Mouse (Mus musculus): ENCODE measurements around the gene Nipa1. TPM values are rescaled to one million over a fixed set of nuclear protein-coding genes. Genes with fewer than 3 reads are reported as not detected.
A peak's percentile ranks its signal among the peaks of the same experiment; 100 is the strongest.

Nipa1 gene
- polyA plus RNA-seq, 1 experiment from 2014 or later = 5.9 TPM

DNA sequence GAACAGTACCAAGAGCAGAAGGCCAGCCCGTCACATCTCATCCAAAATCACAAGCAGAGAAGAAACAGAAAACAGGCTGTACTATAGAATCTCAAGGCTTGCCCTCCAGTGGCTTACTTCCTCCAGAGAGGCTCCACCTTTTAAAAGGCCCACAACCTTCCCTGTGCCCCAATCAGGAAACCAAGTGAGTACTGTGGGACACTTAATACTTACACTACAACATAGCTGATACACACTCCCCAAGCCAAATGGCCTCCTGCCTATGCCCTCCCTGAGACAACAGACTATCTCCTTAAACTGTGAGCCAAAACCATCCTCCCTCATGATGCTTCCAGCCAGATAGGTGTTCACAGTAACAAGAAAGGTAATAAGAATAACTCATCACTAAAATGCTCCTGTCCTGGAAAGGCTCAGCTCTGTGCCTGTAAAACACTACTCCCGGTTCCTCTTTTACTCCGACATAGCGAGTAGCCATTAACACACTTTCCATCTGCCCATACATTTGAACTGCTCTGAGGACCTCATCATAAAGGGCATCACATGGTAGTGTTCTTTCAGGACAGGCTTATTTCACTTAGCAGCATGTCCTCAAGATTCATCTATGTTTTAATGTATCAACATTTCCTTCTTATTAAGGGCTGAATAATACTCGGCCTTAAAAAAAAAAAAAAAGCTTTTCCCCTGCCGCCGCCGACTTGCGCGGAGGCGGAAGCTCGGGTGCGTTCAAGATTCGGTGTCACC is 6.3 kb downstream of the Nipa1 start:
- Histone ChIP-seq H3K4me1 (ENCODE audit: insufficient read depth, low read length) (no peaks in the 10 kb centered on the region), H3K9ac (replicated peaks; ENCODE audit: low read length) (no peak overlapping the region), H3K9me3 (ENCODE audit: low read length) (no peaks in the 10 kb centered on the region), H3K27ac (ENCODE audit: low read length) (no peak overlapping the region), H3K36me3 (ENCODE audit: insufficient read depth, low read length) (no peaks in the 10 kb centered on the region), H3K4me3 (ENCODE audit: low read length) (no peak overlapping the region), H3K27me3 (ENCODE audit: insufficient read depth, low read length) (no peaks in the 10 kb centered on the region), H3K4me2 (replicated peaks; ENCODE audit: low read depth, low read length) (no peak overlapping the region)
- ATAC-seq (ENCODE audit: low FRiP score, low TSS enrichment) = no peak
- 95% methylated on average over 14 of the region's 14 CpGs for WGBS

DNA sequence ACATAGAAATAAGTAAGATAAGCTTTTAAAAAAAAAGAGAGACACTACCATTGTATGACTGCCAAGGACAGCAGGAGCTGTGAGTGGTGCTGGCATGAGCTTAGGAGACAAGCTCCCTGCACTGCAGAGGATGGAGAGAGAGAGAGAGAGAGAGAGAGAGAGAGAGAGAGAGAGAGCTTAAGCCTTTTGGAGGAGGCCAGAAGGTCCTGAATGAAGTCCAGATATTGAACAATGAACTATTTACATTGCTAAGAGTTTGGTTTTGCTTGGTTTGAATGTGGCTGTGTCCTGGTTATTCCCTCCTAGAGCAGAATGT is 8.8 kb downstream of the Nipa1 start:
- no peaks in the 10 kb centered on the region for H3K27me3 ChIP-seq (ENCODE audit: insufficient read depth, low read length)
- H3K4me1 ChIP-seq (ENCODE audit: insufficient read depth, low read length) = no peaks in the 10 kb centered on the region
- H3K36me3 ChIP-seq (ENCODE audit: insufficient read depth, low read length) = no peaks in the 10 kb centered on the region
- H3K9ac ChIP-seq (replicated peaks; ENCODE audit: low read length) = no peak overlapping the region
- no peak overlapping the region for H3K27ac ChIP-seq (ENCODE audit: low read length)
- no peak overlapping the region for H3K4me2 ChIP-seq (replicated peaks; ENCODE audit: low read depth, low read length)
- no peaks in the 10 kb centered on the region for H3K9me3 ChIP-seq (ENCODE audit: low read length)
- ATAC-seq (ENCODE audit: low FRiP score, low TSS enrichment) = no peak
- no peak overlapping the region for H3K4me3 ChIP-seq (ENCODE audit: low read length)

DNA sequence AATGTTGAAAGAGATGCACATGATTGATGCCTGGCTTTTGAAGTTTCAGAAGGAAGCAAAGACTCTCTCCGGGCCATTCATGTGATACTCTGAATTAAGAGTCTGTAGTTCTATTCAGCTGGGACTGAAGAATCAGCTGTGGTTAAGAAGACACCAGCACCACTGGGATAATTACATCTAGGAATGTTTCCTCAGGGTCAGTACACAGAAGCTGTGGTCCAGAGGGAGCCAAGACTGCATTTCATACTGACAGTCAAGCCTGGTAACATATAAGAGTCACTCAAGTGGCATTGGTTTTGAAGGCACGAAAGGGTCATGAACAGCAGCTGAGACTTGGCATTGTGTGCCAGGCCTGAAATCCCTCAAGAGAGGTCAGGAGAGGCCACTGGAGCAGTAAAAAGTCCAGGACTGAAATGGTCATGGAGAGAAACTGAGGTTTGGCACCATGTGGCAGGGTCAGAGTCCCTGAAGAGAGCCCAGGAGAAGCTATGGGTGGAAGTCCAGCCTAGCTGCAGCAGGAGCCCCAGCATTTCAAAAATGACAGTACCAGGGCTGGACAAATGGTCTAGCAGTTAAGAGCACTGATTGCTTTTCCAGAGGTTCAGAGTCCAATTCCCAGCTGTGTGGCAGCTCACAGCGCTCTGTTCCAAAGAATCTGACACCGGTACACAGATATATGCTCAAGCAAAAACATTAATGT is 9.3 kb downstream of the Nipa1 start:
- H3K4me3 ChIP-seq (ENCODE audit: low read length) = no peak overlapping the region
- no peak for ATAC-seq (ENCODE audit: low FRiP score, low TSS enrichment)

GRCm38 (mm10) chr7:55998997-55999396 is 20.8 kb downstream of the Nipa1 start:
- Histone ChIP-seq H3K9me3 (ENCODE audit: low read length) (no peaks in the 10 kb centered on the region), H3K4me2 (replicated peaks; ENCODE audit: low read depth, low read length) (no peak overlapping the region), H3K27ac (ENCODE audit: low read length) (no peak overlapping the region), H3K4me3 (ENCODE audit: low read length) (no peak overlapping the region), H3K36me3 (ENCODE audit: insufficient read depth, low read length) (no peaks in the 10 kb centered on the region), H3K27me3 (ENCODE audit: insufficient read depth, low read length) (no peaks in the 10 kb centered on the region), H3K4me1 (ENCODE audit: insufficient read depth, low read length) (no peaks in the 10 kb centered on the region), H3K9ac (replicated peaks; ENCODE audit: low read length) (no peak overlapping the region)
- 19% methylated on average over 4 of the region's 4 CpGs for WGBS
- ATAC-seq (ENCODE audit: low FRiP score, low TSS enrichment) = no peak

More for the DNA sequence above, 9.3 kb downstream of the Nipa1 start:
- WGBS = 70% methylated on average over 4 of the region's 4 CpGs
- H3K27ac ChIP-seq (ENCODE audit: low read length) = no peak overlapping the region
- H3K9me3 ChIP-seq (ENCODE audit: low read length) = no peaks in the 10 kb centered on the region
- no peaks in the 10 kb centered on the region for H3K36me3 ChIP-seq (ENCODE audit: insufficient read depth, low read length)
- no peaks in the 10 kb centered on the region for H3K4me1 ChIP-seq (ENCODE audit: insufficient read depth, low read length)
- H3K4me2 ChIP-seq (replicated peaks; ENCODE audit: low read depth, low read length) = no peak overlapping the region
- H3K27me3 ChIP-seq (ENCODE audit: insufficient read depth, low read length) = no peaks in the 10 kb centered on the region
- no peak overlapping the region for H3K9ac ChIP-seq (replicated peaks; ENCODE audit: low read length)

DNA sequence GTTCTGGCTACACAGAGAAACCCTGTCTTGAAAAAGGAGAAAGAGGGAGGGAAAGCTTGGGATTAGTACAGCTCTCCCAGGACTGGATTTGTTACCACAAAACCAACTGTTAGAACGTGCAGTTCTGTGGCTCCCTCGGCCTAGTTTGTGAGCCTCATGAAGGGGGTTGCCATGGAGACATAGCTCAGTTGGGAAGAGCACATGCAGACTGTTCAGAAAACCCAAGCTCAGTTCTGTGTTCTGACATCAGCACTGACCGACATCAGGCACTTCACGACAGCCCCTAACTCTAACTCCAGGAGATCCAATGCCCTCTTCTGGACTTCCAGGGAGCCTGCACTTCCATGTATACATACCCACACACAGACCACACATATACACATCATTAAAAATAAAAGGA is 24.7 kb downstream of the Nipa1 start:
- no peak for ATAC-seq (ENCODE audit: low FRiP score, low TSS enrichment)
- WGBS = 64% methylated on average over 4 of the region's 4 CpGs
- H3K36me3 ChIP-seq (ENCODE audit: insufficient read depth, low read length) = no peaks in the 10 kb centered on the region
- H3K4me1 ChIP-seq (ENCODE audit: insufficient read depth, low read length) = no peaks in the 10 kb centered on the region
- no peak overlapping the region for H3K9ac ChIP-seq (replicated peaks; ENCODE audit: low read length)
- H3K4me2 ChIP-seq (replicated peaks; ENCODE audit: low read depth, low read length) = no peak overlapping the region
- H3K27ac ChIP-seq (ENCODE audit: low read length) = no peak overlapping the region
- H3K27me3 ChIP-seq (ENCODE audit: insufficient read depth, low read length) = no peaks in the 10 kb centered on the region
- no peaks in the 10 kb centered on the region for H3K9me3 ChIP-seq (ENCODE audit: low read length)
- no peak overlapping the region for H3K4me3 ChIP-seq (ENCODE audit: low read length)

DNA sequence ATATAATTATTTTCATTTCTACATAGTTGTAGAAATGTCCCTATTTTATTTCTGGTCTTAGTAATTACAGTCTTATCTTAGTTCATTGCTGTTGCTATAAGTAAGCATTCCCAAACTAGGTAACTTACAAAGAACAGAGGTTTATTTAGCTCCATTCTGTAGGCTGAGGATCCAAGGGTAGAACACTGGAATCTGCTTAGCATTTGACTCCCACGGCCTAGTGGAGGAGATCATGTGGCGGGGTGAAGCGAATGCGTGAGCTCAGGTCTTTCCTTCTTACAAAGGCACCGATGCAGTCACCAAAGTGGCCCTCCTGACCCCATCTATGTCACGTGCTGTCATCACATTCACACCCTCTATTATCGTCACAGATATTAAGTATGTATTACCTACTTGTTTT is 27.9 kb downstream of the Nipa1 start:
- Histone ChIP-seq H3K9ac (replicated peaks; ENCODE audit: low read length) (no peak overlapping the region), H3K4me1 (ENCODE audit: insufficient read depth, low read length) (no peaks in the 10 kb centered on the region), H3K27me3 (ENCODE audit: insufficient read depth, low read length) (no peaks in the 10 kb centered on the region), H3K27ac (ENCODE audit: low read length) (no peak overlapping the region), H3K4me3 (ENCODE audit: low read length) (no peak overlapping the region), H3K36me3 (ENCODE audit: insufficient read depth, low read length) (no peaks in the 10 kb centered on the region), H3K4me2 (replicated peaks; ENCODE audit: low read depth, low read length) (no peak overlapping the region), H3K9me3 (ENCODE audit: low read length) (no peaks in the 10 kb centered on the region)
- 88% methylated on average over 7 of the region's 7 CpGs for WGBS
- ATAC-seq (ENCODE audit: low FRiP score, low TSS enrichment) = no peak

GRCm38 (mm10) chr7:55991129-55991528 is 28.6 kb downstream of the Nipa1 start:
- H3K4me3 ChIP-seq (ENCODE audit: low read length) = no peak overlapping the region

GRCm38 (mm10) chr7:55986526-55987214 is 33.1 kb downstream of the Nipa1 start:
- Histone ChIP-seq H3K4me3 (ENCODE audit: low read length) (peak overlapping the region; percentile 28), H3K9ac (replicated peaks; ENCODE audit: low read length) (0 out of 2 replicates have a peak overlapping the region, but pooled peaks have one; percentile 44), H3K4me2 (replicated peaks; ENCODE audit: low read depth, low read length) (peak overlapping the region; percentile 45), H3K27me3 (ENCODE audit: insufficient read depth, low read length) (no peaks in the 10 kb centered on the region), H3K36me3 (ENCODE audit: insufficient read depth, low read length) (no peaks in the 10 kb centered on the region), H3K9me3 (ENCODE audit: low read length) (no peaks in the 10 kb centered on the region), H3K27ac (ENCODE audit: low read length) (no peak overlapping the region), H3K4me1 (ENCODE audit: insufficient read depth, low read length) (no peaks in the 10 kb centered on the region)
- peak; percentile 75 for ATAC-seq (ENCODE audit: low FRiP score, low TSS enrichment)
- WGBS = 25% methylated on average over 13 of the region's 13 CpGs

More at GRCm38 (mm10) chr7:55991129-55991528, 28.6 kb downstream of the Nipa1 start:
- H3K27ac ChIP-seq (ENCODE audit: low read length) = no peak overlapping the region
- ATAC-seq (ENCODE audit: low FRiP score, low TSS enrichment) = no peak
- no peaks in the 10 kb centered on the region for H3K9me3 ChIP-seq (ENCODE audit: low read length)
- H3K27me3 ChIP-seq (ENCODE audit: insufficient read depth, low read length) = no peaks in the 10 kb centered on the region
- H3K9ac ChIP-seq (replicated peaks; ENCODE audit: low read length) = no peak overlapping the region
- 93% methylated on average over 3 of the region's 3 CpGs for WGBS
- H3K4me1 ChIP-seq (ENCODE audit: insufficient read depth, low read length) = no peaks in the 10 kb centered on the region
- no peak overlapping the region for H3K4me2 ChIP-seq (replicated peaks; ENCODE audit: low read depth, low read length)
- H3K36me3 ChIP-seq (ENCODE audit: insufficient read depth, low read length) = no peaks in the 10 kb centered on the region

DNA sequence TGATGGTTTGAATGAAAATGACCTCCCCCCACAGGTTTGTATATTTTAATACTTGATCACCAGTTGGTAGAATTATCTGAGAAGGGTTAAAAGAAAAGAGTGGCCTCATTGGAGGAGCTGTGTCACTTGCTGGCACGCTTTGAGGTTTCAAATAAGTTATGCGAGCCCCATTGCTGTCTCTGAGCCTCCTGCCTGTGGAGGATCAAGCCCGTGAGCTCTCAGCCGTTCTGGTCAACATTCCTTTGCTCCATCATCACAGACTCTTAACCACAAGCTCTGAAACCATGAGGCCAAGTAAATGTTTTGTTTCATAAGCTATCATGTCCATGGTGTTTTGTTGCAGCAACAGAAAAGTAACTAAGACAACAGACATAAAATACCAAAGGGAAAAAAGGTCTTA is 35.0 kb downstream of the Nipa1 start:
- H3K4me1 ChIP-seq (ENCODE audit: insufficient read depth, low read length) = no peaks in the 10 kb centered on the region
- WGBS = 76% methylated on average over 4 of the region's 4 CpGs

GRCm38 (mm10) chr7:55983107-55983506 is 36.6 kb downstream of the Nipa1 start:
- no peaks in the 10 kb centered on the region for H3K4me1 ChIP-seq (ENCODE audit: insufficient read depth, low read length)
- no peak for ATAC-seq (ENCODE audit: low FRiP score, low TSS enrichment)

More for the DNA sequence above, 35.0 kb downstream of the Nipa1 start:
- Histone ChIP-seq H3K4me2 (replicated peaks; ENCODE audit: low read depth, low read length) (no peak overlapping the region), H3K36me3 (ENCODE audit: insufficient read depth, low read length) (0 out of 2 replicates have a peak, but pooled peaks cover 5% of the 10 kb centered on the region), H3K27ac (ENCODE audit: low read length) (no peak overlapping the region), H3K4me3 (ENCODE audit: low read length) (no peak overlapping the region), H3K27me3 (ENCODE audit: insufficient read depth, low read length) (no peaks in the 10 kb centered on the region), H3K9me3 (ENCODE audit: low read length) (no peaks in the 10 kb centered on the region), H3K9ac (replicated peaks; ENCODE audit: low read length) (no peak overlapping the region)
- no peak for ATAC-seq (ENCODE audit: low FRiP score, low TSS enrichment)

More at GRCm38 (mm10) chr7:55983107-55983506, 36.6 kb downstream of the Nipa1 start:
- 77% methylated on average over 5 of the region's 5 CpGs for WGBS
- no peak overlapping the region for H3K9ac ChIP-seq (replicated peaks; ENCODE audit: low read length)
- H3K4me2 ChIP-seq (replicated peaks; ENCODE audit: low read depth, low read length) = no peak overlapping the region
- H3K27me3 ChIP-seq (ENCODE audit: insufficient read depth, low read length) = no peaks in the 10 kb centered on the region
- H3K4me3 ChIP-seq (ENCODE audit: low read length) = no peak overlapping the region
- H3K9me3 ChIP-seq (ENCODE audit: low read length) = no peaks in the 10 kb centered on the region
- H3K27ac ChIP-seq (ENCODE audit: low read length) = no peak overlapping the region
- 0 out of 2 replicates have a peak, but pooled peaks cover 12% of the 10 kb centered on the region for H3K36me3 ChIP-seq (ENCODE audit: insufficient read depth, low read length)

Measured in kidney, embryonic 16.5 days (tissue).